Mouse (Mus musculus) right cerebral cortex, postnatal 10 days (tissue): Measurements from ENCODE around the gene Cbwd1.

Source experiments
- DNase-seq, 2 experiments: peaks; one replicate each; pipeline ENCODE4 v3.0.0; 2021; ENCODE audit warnings: low spot score in 2 of 2

The Cbwd1 gene

GRCm38 (mm10) chr19:24961172-24961962 lies at the start of gene Cbwd1:
TSS of gene Cbwd1 (minus strand) at chr19:24961610.
- peak; percentile 98 to 99 for DNase-seq

- DNase-seq: no peak
These were observed 47.1 kb upstream of the Cbwd1 start for GRCm38 (mm10) chr19:25008509-25008908.

- DNase-seq: no peak
These were observed 45.3 kb upstream of the Cbwd1 start for GRCm38 (mm10) chr19:25006686-25007085.

GRCm38 (mm10) chr19:25003810-25004209 lies 42.4 kb upstream of the Cbwd1 start:
- DNase-seq: no peak

- no peak for DNase-seq
These were observed 41.4 kb upstream of the Cbwd1 start for GRCm38 (mm10) chr19:25002828-25003227.

- DNase-seq: no peak
These were observed 40.6 kb upstream of the Cbwd1 start for GRCm38 (mm10) chr19:25002032-25002431.

- no peak for DNase-seq
These were observed 38.7 kb upstream of the Cbwd1 start for GRCm38 (mm10) chr19:25000153-25000552.

- DNase-seq: peak; percentile 43 to 58
These were observed 37.9 kb upstream of the Cbwd1 start, which contains the start of gene Dock8 for GRCm38 (mm10) chr19:24999201-24999886. TSS of gene Dock8 (plus strand) at chr19:24999534.

- no peak for DNase-seq
These were observed 37.2 kb upstream of the Cbwd1 start for GRCm38 (mm10) chr19:24998561-24998960.

GRCm38 (mm10) chr19:24996815-24997704 lies 35.6 kb upstream of the Cbwd1 start:
- DNase-seq: no peak

GRCm38 (mm10) chr19:24994900-24995299 lies 33.5 kb upstream of the Cbwd1 start:
- DNase-seq: no peak

- no peak for DNase-seq
These were observed 32.1 kb upstream of the Cbwd1 start for GRCm38 (mm10) chr19:24993526-24993925.

GRCm38 (mm10) chr19:24990138-24990822 lies 28.9 kb upstream of the Cbwd1 start:
- DNase-seq: no peak

GRCm38 (mm10) chr19:24988831-24989230 lies 27.4 kb upstream of the Cbwd1 start:
- DNase-seq: no peak

- no peak for DNase-seq
These were observed 25.9 kb upstream of the Cbwd1 start for GRCm38 (mm10) chr19:24987355-24987754.

- DNase-seq: no peak
These were observed 23.6 kb upstream of the Cbwd1 start for GRCm38 (mm10) chr19:24985045-24985444.

GRCm38 (mm10) chr19:24983857-24984498 lies 22.6 kb upstream of the Cbwd1 start:
- DNase-seq: no peak

- DNase-seq: no peak
These were observed 21.6 kb upstream of the Cbwd1 start for GRCm38 (mm10) chr19:24983050-24983449.

GRCm38 (mm10) chr19:24981294-24981693 lies 19.9 kb upstream of the Cbwd1 start:
- peak; percentile 27 to 46 for DNase-seq

GRCm38 (mm10) chr19:24978852-24979842 lies 17.7 kb upstream of the Cbwd1 start:
- DNase-seq: no peak
